Mouse (Mus musculus): ENCODE results near the gene Mical3. TPM values are rescaled to one million over a fixed set of nuclear protein-coding genes. Genes with fewer than 3 reads are reported as not detected.

The Mical3 gene
- total and polyA plus RNA-seq, 2 experiments from 2014 or later: 30.8 to 94.8 TPM

DNA sequence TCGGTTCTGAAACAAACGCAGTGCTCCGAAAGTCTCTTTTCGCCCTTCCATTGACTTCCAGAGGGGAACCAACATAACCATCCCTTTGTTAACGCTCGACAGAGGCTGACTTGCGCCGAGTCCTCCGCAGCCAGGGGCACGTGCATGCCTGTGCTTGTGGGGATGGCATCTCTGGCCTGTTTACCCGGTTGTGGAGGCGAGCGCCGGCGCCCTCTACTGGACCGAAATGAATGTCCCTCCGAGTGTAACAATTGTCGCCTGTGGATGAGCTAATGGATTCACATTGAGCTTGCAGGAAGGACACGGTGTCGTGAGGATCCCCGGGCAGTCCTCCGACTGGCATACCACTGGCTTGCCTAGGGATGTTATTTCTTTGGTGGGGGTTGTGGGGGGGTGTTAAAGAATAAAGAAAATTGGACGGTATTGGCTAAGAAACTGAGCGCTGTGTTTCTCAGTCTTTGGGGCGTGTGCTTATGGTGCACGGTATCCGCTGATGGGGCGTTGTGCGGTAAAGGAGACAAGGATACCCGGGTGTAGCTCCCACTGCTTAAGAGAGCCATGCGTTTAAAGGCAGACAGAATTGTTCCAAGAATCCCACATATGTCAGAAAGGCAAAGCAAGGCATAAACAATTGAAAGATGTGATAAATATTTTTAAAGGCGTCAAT is 627 bp downstream of the Mical3 start:
- H3K36me3 ChIP-seq (replicated peaks; ENCODE audit: control insufficient read depth, insufficient read depth, low read length): no peaks in the 10 kb centered on the region
- H3K4me2 ChIP-seq (ENCODE audit: low read depth, low read length): peak overlapping the region; percentile 59
- no peak overlapping the region for H3K27ac ChIP-seq (ENCODE audit: low read depth)
- DNase-seq (ENCODE audit: low spot score): peak; percentile 94
- 1% methylated on average over 32 of the region's 32 CpGs for WGBS
- H3K4me1 ChIP-seq (ENCODE audit: control insufficient read depth, insufficient read depth): peaks cover 9% of the 10 kb centered on the region; the same call in 1 of the 2 replicates
- peak; percentile 91 for ATAC-seq (ENCODE audit: insufficient read depth, low read depth)
- no peaks in the 10 kb centered on the region for H3K9me3 ChIP-seq (replicated peaks; ENCODE audit: control insufficient read depth, low read length)
- peak overlapping the region; percentile 43 for H3K4me3 ChIP-seq (ENCODE audit: low read depth, low read length)
- peaks cover 3% of the 10 kb centered on the region; the same call in 1 of the 2 replicates for H3K27me3 ChIP-seq (ENCODE audit: control insufficient read depth, insufficient read depth, low read length)
- peak; percentile 93 for TF ChIP-seq CTCF (IDR thresholded peaks at IDR 0.05; ENCODE audit: low read depth)
- TF ChIP-seq EP300 (IDR thresholded peaks at IDR 0.05; ENCODE audit: low read depth): 0 out of 2 replicates have a peak, but pooled peaks have one; percentile 22
- H3K9ac ChIP-seq (replicated peaks; ENCODE audit: low read depth, low read length): no peak overlapping the region

DNA sequence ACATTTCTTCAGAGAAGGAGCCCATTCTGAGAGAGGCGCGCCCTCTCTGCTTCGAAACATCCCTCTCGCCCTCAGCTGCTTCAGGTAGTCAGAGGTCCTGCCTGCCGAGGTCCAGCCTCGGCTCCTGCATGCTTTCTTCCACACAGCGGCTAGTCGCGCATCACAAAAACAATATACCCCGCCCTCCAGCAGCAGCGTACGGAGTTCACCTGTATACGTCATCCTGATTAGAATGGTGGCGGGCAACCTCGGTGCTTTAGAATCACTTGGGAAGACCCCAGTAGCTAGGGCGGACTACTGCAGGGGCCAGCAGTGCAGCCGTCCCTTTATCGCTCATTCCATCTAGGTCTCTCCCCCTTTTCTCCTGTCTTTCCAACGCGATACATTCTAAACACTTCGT is 1.3 kb downstream of the Mical3 start:
- ATAC-seq (ENCODE audit: insufficient read depth, low read depth) (peak; percentile 21; the same call in 1 of the 2 replicates), DNase-seq (ENCODE audit: low spot score) (no peak)
- H3K36me3 ChIP-seq (replicated peaks; ENCODE audit: control insufficient read depth, insufficient read depth, low read length): no peaks in the 10 kb centered on the region
- peaks cover 9% of the 10 kb centered on the region; the same call in 1 of the 2 replicates for H3K4me1 ChIP-seq (ENCODE audit: control insufficient read depth, insufficient read depth)
- H3K27me3 ChIP-seq (ENCODE audit: control insufficient read depth, insufficient read depth, low read length): peaks cover 3% of the 10 kb centered on the region; the same call in 1 of the 2 replicates
- peak overlapping the region; percentile 59 for H3K4me2 ChIP-seq (ENCODE audit: low read depth, low read length)
- no peak overlapping the region for H3K9ac ChIP-seq (replicated peaks; ENCODE audit: low read depth, low read length)
- no peak overlapping the region for H3K27ac ChIP-seq (ENCODE audit: low read depth)
- peak overlapping the region; percentile 43 for H3K4me3 ChIP-seq (ENCODE audit: low read depth, low read length)
- TF ChIP-seq EP300 (IDR thresholded peaks at IDR 0.05; ENCODE audit: low read depth) (no peak), CTCF (IDR thresholded peaks at IDR 0.05; ENCODE audit: low read depth) (no peak)
- no peaks in the 10 kb centered on the region for H3K9me3 ChIP-seq (replicated peaks; ENCODE audit: control insufficient read depth, low read length)
- 23% methylated on average over 21 of the region's 21 CpGs for WGBS

DNA sequence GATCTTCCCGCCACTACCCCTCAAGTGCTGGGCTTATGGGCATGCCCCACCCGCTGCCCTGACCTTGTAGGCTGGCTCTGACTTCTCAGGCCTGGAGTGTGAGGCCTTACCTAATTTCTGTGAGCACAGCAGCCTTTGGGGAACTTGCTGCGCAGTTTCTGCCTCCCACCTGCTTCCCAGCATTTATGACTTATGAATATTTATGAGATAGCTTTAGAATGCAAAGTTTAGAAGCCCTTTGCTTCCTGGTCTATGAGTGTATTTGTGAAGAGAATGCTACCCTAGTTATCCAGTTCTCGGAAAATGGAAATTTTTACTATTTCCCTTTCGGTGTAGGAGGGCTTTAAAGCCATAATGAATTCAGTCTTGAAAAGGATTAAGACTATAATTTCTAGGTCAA is 2.1 kb downstream of the Mical3 start:
- H3K27me3 ChIP-seq (ENCODE audit: control insufficient read depth, insufficient read depth, low read length): peaks cover 3% of the 10 kb centered on the region; the same call in 1 of the 2 replicates
- peaks cover 9% of the 10 kb centered on the region; the same call in 1 of the 2 replicates for H3K4me1 ChIP-seq (ENCODE audit: control insufficient read depth, insufficient read depth)
- no peaks in the 10 kb centered on the region for H3K36me3 ChIP-seq (replicated peaks; ENCODE audit: control insufficient read depth, insufficient read depth, low read length)
- 96% methylated on average over 5 of the region's 5 CpGs for WGBS
- ATAC-seq (ENCODE audit: insufficient read depth, low read depth): no peak
- no peak overlapping the region for H3K9ac ChIP-seq (replicated peaks; ENCODE audit: low read depth, low read length)
- TF ChIP-seq EP300 (IDR thresholded peaks at IDR 0.05; ENCODE audit: low read depth) (no peak), CTCF (IDR thresholded peaks at IDR 0.05; ENCODE audit: low read depth) (no peak)
- no peak overlapping the region for H3K4me2 ChIP-seq (ENCODE audit: low read depth, low read length)
- no peaks in the 10 kb centered on the region for H3K9me3 ChIP-seq (replicated peaks; ENCODE audit: control insufficient read depth, low read length)
- no peak for DNase-seq (ENCODE audit: low spot score)
- H3K27ac ChIP-seq (ENCODE audit: low read depth): no peak overlapping the region
- no peak overlapping the region for H3K4me3 ChIP-seq (ENCODE audit: low read depth, low read length)

DNA sequence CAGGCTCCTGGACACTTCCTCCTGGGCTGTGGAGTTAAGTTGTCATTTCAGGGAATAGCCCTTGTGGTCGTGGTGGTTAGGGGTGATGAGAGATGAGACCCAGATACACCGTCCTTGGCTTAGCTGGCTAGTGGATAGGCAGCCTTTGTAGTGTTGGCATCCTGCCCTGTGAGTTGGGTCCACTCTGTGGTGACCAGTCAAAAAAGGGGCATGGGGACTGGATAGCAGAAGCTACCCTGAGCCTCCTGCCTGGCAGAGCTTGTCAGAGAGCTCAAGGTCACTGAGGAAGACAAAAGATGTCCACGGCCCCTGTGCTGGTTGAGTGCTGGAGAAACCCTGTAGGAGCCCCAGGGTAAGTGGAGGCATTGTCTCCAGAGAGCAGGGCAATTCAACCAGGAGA is 3.1 kb downstream of the Mical3 start:
- Histone ChIP-seq H3K9me3 (replicated peaks; ENCODE audit: control insufficient read depth, low read length) (no peaks in the 10 kb centered on the region), H3K27me3 (ENCODE audit: control insufficient read depth, insufficient read depth, low read length) (peaks cover 3% of the 10 kb centered on the region; the same call in 1 of the 2 replicates), H3K9ac (replicated peaks; ENCODE audit: low read depth, low read length) (no peak overlapping the region), H3K4me1 (ENCODE audit: control insufficient read depth, insufficient read depth) (peaks cover 11% of the 10 kb centered on the region), H3K4me2 (ENCODE audit: low read depth, low read length) (no peak overlapping the region), H3K4me3 (ENCODE audit: low read depth, low read length) (no peak overlapping the region), H3K27ac (ENCODE audit: low read depth) (peak overlapping the region; percentile 35; the same call in 1 of the 2 replicates), H3K36me3 (replicated peaks; ENCODE audit: control insufficient read depth, insufficient read depth, low read length) (no peaks in the 10 kb centered on the region)
- DNase-seq (ENCODE audit: low spot score): no peak
- WGBS: 27% methylated on average over 3 of the region's 3 CpGs
- TF ChIP-seq CTCF (IDR thresholded peaks at IDR 0.05; ENCODE audit: low read depth) (no peak), EP300 (IDR thresholded peaks at IDR 0.05; ENCODE audit: low read depth) (no peak)
- ATAC-seq (ENCODE audit: insufficient read depth, low read depth): no peak

DNA sequence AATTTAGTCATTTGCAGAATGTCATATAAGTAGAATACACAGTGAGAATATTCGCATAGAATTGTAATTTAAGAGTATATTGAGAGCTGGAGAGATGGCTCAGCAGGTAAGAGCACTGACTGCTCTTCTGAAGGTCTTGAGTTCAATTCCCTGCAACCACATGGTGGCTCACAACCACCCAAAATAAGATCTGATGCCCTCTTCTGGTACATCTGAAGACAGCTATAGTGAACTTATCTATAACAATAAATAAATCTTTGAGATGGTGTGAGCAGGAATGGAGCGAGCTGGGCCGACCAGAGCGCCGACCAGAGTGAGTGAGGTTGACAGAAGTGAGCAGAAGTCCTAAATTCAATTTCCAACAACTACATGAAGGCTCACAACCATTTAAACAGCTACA is 4.6 kb downstream of the Mical3 start:
- TF ChIP-seq EP300 (IDR thresholded peaks at IDR 0.05; ENCODE audit: low read depth) (no peak), CTCF (IDR thresholded peaks at IDR 0.05; ENCODE audit: low read depth) (no peak)
- Histone ChIP-seq H3K9ac (replicated peaks; ENCODE audit: low read depth, low read length) (no peak overlapping the region), H3K4me2 (ENCODE audit: low read depth, low read length) (no peak overlapping the region), H3K27ac (ENCODE audit: low read depth) (no peak overlapping the region), H3K36me3 (replicated peaks; ENCODE audit: control insufficient read depth, insufficient read depth, low read length) (no peaks in the 10 kb centered on the region), H3K9me3 (replicated peaks; ENCODE audit: control insufficient read depth, low read length) (no peaks in the 10 kb centered on the region), H3K4me1 (ENCODE audit: control insufficient read depth, insufficient read depth) (peaks cover 15% of the 10 kb centered on the region), H3K27me3 (ENCODE audit: control insufficient read depth, insufficient read depth, low read length) (peaks cover 3% of the 10 kb centered on the region; the same call in 1 of the 2 replicates), H3K4me3 (ENCODE audit: low read depth, low read length) (no peak overlapping the region)
- ATAC-seq (ENCODE audit: insufficient read depth, low read depth) (no peak), DNase-seq (ENCODE audit: low spot score) (no peak)
- WGBS: 86% methylated on average over 5 of the region's 5 CpGs

All from heart, postnatal 0 days (tissue).